Mouse (Mus musculus) brain, embryonic 14.5 days (tissue): ENCODE measurements around the gene BC025920.

ENCODE experiments used
- CTCF ChIP-seq: fragments of 200-500 bp; IDR thresholded peaks from 2 replicates; pipeline ENCODE4 v1.5.1; 2012; ENCODE audit warnings: inconsistent platforms, mild to moderate bottlenecking, moderate library complexity, borderline replicate concordance; ENCODE audit not compliant: insufficient read depth, insufficient read length; ENCODE audit errors: extremely low read depth
- POLR2A ChIP-seq: fragments of 200-500 bp; IDR thresholded peaks from 2 replicates; pipeline ENCODE4 v1.6.1; 2012; ENCODE audit warnings: mild to moderate bottlenecking, inconsistent platforms, borderline replicate concordance; ENCODE audit not compliant: poor library complexity, insufficient read depth, insufficient read length, severe bottlenecking; ENCODE audit errors: extremely low read depth

DNA sequence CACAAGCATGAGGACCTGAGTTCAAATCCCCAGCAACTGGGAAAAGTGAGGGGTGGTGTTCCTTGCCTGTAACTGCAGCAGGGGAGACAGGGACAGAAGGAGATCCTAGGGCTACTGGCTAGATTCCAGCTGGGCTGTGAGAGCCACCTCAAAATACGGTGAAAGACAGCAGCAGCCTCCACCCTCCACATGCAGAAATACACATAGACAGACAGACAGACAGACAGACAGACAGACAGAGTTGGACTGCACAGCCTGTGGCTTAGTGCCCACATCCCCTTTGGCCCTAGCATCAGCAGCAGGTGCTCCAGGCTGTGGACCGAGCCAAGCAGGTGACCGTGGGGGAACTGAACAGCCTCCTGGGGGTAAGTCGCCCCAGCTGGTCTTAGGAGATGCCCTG is 26.1 kb upstream of the BC025920 start:
- no peak for TF ChIP-seq CTCF
- no peak for TF ChIP-seq POLR2A
